Mouse (Mus musculus) ES-Bruce4 (cell line): ENCODE measurements at regions not wholly inside any gene's neighbourhood (a gene's known extent, or its start where the extent isn't known, plus 50 kb on each side); places are given as distances from the start of the nearest gene placed in this dataset.

Experiments
- H3K27ac ChIP-seq: 2 replicates; pipeline ENCODE4 v1.5.1; 2012; ENCODE audit warnings: low read length, inconsistent platforms; ENCODE audit not compliant: insufficient read depth
- H3K27me3 ChIP-seq: 2 replicates; pipeline ENCODE4 v1.6.1; 2012; ENCODE audit warnings: mild to moderate bottlenecking, low read length, inconsistent platforms; ENCODE audit not compliant: control insufficient read depth, poor library complexity, insufficient read depth, severe bottlenecking
- H3K36me3 ChIP-seq: 2 replicates; pipeline ENCODE4 v1.6.1; 2012; ENCODE audit warnings: inconsistent platforms, mild to moderate bottlenecking, low read length, moderate library complexity; ENCODE audit not compliant: control insufficient read depth, poor library complexity, insufficient read depth, severe bottlenecking
- H3K4me1 ChIP-seq: one replicate; pipeline ENCODE4 v1.8.1; 2011; ENCODE audit warnings: low read length; ENCODE audit not compliant: control insufficient read depth, insufficient read depth
- H3K4me3 ChIP-seq: 2 replicates; pipeline ENCODE4 v1.5.1; 2011; ENCODE audit warnings: low read depth, mild to moderate bottlenecking, low read length
- H3K9ac ChIP-seq: 2 replicates; pipeline ENCODE4 v1.6.1; 2012; ENCODE audit warnings: low read depth, mild to moderate bottlenecking, inconsistent platforms; ENCODE audit not compliant: poor library complexity, severe bottlenecking
- H3K9me3 ChIP-seq: replicated peaks from 2 replicates; pipeline ENCODE4 v1.6.1; 2012; ENCODE audit warnings: mild to moderate bottlenecking, low read length, inconsistent platforms; ENCODE audit not compliant: control insufficient read depth, poor library complexity, insufficient read depth, severe bottlenecking
- CTCF ChIP-seq: IDR thresholded peaks from one replicate; pipeline ENCODE4 v1.8.1; 2011; ENCODE audit warnings: low read depth, low read length
- EP300 ChIP-seq: IDR thresholded peaks from 2 replicates; pipeline ENCODE4 v1.6.1; 2011; ENCODE audit warnings: low read depth, low read length; ENCODE audit not compliant: insufficient read depth
- POLR2A ChIP-seq: IDR thresholded peaks from one replicate; pipeline ENCODE4 v1.8.1; 2011; ENCODE audit warnings: low read length; ENCODE audit not compliant: insufficient read depth

DNA sequence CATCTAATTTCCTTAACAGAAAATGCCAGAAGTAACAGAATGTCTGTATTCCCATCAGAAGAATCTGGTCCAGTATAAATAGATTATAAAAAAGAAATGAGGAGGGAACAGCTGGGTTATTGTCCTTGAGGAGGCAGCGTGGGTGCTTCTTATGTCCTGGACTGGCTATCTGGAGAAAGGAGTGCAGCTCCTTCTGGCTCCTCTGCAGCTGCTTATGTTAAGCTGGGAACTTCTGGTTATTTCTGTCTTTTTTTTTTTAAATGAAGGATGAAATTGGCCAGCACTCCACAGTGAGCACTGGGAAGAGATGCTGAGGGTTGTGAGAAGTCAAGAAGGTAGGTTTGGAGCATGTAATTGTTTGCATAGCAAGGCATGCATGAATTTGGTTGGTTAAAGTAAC is 441.5 kb downstream of the Ebf1 start:
- Histone ChIP-seq H3K27ac (no peak overlapping the region), H3K4me1 (no peaks in the 10 kb centered on the region), H3K9me3 (no peaks in the 10 kb centered on the region), H3K9ac (no peak overlapping the region), H3K4me3 (no peak overlapping the region), H3K27me3 (no peaks in the 10 kb centered on the region), H3K36me3 (no peaks in the 10 kb centered on the region)
- TF ChIP-seq CTCF = no peak
- no peak for TF ChIP-seq POLR2A
- no peak for TF ChIP-seq EP300

GRCm38 (mm10) chr11:45066592-45066991 is 449.5 kb downstream of the Ebf1 start:
- no peak overlapping the region for H3K27ac ChIP-seq
- H3K4me1 ChIP-seq = no peaks in the 10 kb centered on the region
- no peaks in the 10 kb centered on the region for H3K27me3 ChIP-seq
- H3K4me3 ChIP-seq = no peak overlapping the region
- TF ChIP-seq CTCF = no peak
- TF ChIP-seq EP300 = no peak
- no peak for TF ChIP-seq POLR2A
- H3K36me3 ChIP-seq = no peaks in the 10 kb centered on the region
- H3K9ac ChIP-seq = no peak overlapping the region
- H3K9me3 ChIP-seq = no peaks in the 10 kb centered on the region

- no peaks in the 10 kb centered on the region for H3K27me3 ChIP-seq
- no peaks in the 10 kb centered on the region for H3K36me3 ChIP-seq
- no peak overlapping the region for H3K4me3 ChIP-seq
- H3K4me1 ChIP-seq = no peaks in the 10 kb centered on the region
- no peak for TF ChIP-seq EP300
- no peak for TF ChIP-seq CTCF
- TF ChIP-seq POLR2A = no peak
- no peaks in the 10 kb centered on the region for H3K9me3 ChIP-seq
- H3K27ac ChIP-seq = no peak overlapping the region
- no peak overlapping the region for H3K9ac ChIP-seq
Measured at GRCm38 (mm10) chr11:45070280-45070679, 453.2 kb downstream of the Ebf1 start.

GRCm38 (mm10) chr11:45071195-45071594 is 454.1 kb downstream of the Ebf1 start:
- H3K4me3 ChIP-seq = no peak overlapping the region
- no peaks in the 10 kb centered on the region for H3K4me1 ChIP-seq
- no peak overlapping the region for H3K27ac ChIP-seq
- H3K27me3 ChIP-seq = no peaks in the 10 kb centered on the region
- no peak overlapping the region for H3K9ac ChIP-seq
- H3K9me3 ChIP-seq = no peaks in the 10 kb centered on the region
- TF ChIP-seq EP300 (no peak), CTCF (no peak), POLR2A (no peak)
- no peaks in the 10 kb centered on the region for H3K36me3 ChIP-seq

DNA sequence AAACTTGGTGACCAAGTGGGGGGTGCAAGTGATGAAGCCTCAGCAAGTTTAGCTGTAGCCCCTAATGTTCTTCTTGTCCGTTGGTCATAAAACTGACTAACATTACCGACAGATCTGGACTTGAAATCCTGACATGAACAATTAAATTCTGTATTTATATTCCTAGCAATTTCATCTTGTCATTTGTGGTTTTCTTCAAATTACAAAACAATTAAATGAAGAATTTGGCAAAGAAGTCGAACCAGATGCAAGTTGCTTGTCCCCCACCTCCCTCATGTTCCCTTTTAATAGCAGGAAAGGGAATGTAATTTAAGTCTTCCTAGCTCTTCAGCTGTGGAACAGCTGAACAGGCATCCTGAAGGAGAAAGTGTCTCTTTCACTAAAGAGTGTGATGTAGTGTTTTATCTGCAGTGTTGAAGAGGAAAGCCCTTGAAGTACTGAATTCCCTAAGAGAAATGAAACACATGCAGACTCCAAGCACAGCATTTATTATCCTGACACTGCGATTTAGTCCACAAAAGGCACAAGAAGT is 467.5 kb downstream of the Ebf1 start:
- Histone ChIP-seq H3K27me3 (no peaks in the 10 kb centered on the region), H3K36me3 (no peaks in the 10 kb centered on the region), H3K9ac (no peak overlapping the region), H3K4me1 (peaks cover 2% of the 10 kb centered on the region), H3K27ac (no peak overlapping the region), H3K4me3 (no peak overlapping the region), H3K9me3 (no peaks in the 10 kb centered on the region)
- TF ChIP-seq POLR2A (no peak), EP300 (no peak), CTCF (no peak)

DNA sequence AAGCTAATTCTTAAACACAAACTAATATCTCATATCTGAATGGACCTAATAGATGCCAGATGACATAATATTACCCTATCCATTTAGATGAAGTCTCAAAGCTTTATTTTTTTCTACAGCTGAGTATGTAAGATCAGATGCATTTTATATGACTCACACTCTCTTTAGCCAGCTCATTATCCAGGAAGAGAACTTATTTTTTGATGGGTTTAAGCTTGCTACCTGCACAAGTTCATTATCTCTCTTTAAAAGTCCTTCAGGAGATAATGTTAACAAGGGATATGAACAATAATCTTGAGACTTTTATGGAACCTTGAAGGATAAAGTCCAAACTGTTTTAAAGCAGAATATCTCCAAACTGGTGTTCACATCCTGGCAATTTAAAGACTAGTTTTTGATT is 468.0 kb downstream of the Ebf1 start:
- no peak for TF ChIP-seq POLR2A
- H3K27ac ChIP-seq = no peak overlapping the region

More for the DNA sequence above, 468.0 kb downstream of the Ebf1 start:
- Histone ChIP-seq H3K27me3 (no peaks in the 10 kb centered on the region), H3K9me3 (no peaks in the 10 kb centered on the region), H3K4me3 (no peak overlapping the region), H3K9ac (no peak overlapping the region), H3K36me3 (no peaks in the 10 kb centered on the region), H3K4me1 (peaks cover 2% of the 10 kb centered on the region)
